ENCODE assay signal across 9 mouse cellular contexts in genomic region chr7:19755851-19756786, GRCm38 (mm10). TPM values are rescaled to one million over a fixed set of nuclear protein-coding genes. Genes with fewer than 3 reads are reported as not detected.
DNase-seq lines count a peak whose midpoint lies in the region; ATAC-seq lines count a peak whose summit lies in the region.
"Had no signal": no experiment of that assay in that cellular context is flagged by ENCODE, and none has a peak within 500 bp of the region (broad histone marks: within the 10 kb centered on the region; RNA-seq: fewer than 3 reads in every experiment).

No protein-coding gene starts in this region.

- H3K4me1 ChIP-seq in embryonic facial prominence, embryonic 14.5 days (ENCODE audit: control insufficient read depth, insufficient read depth, low read length), result no peaks in the 10 kb centered on the region

- H3K27ac ChIP-seq in embryonic facial prominence, embryonic 14.5 days (replicated peaks; ENCODE audit: low read depth, low read length), result no peak overlapping the region

- peak; percentile 21; the same call in 1 of the 2 replicates for ATAC-seq in embryonic facial prominence, embryonic 14.5 days (ENCODE audit: low read depth)
- no peak for ATAC-seq in erythroblast, adult 5-6 weeks (replicated peaks; ENCODE audit: low FRiP score, poor library complexity, severe bottlenecking)

- H3K9ac ChIP-seq in embryonic facial prominence, embryonic 14.5 days (ENCODE audit: low read depth, low read length), result no peak overlapping the region

- peaks cover 21% of the 10 kb centered on the region; the same call in 1 of the 2 replicates for H3K36me3 ChIP-seq in embryonic facial prominence, embryonic 14.5 days (ENCODE audit: control insufficient read depth, insufficient read depth, low read length)

- no peaks in the 10 kb centered on the region for H3K27me3 ChIP-seq in embryonic facial prominence, embryonic 14.5 days (replicated peaks; ENCODE audit: control insufficient read depth, insufficient read depth, low read length)

- H3K9me3 ChIP-seq in embryonic facial prominence, embryonic 14.5 days (ENCODE audit: control insufficient read depth, low read length), result no peaks in the 10 kb centered on the region

- H3K4me2 ChIP-seq in embryonic facial prominence, embryonic 14.5 days (ENCODE audit: low read depth, low read length), result no peak overlapping the region

- peak; percentile 34 to 41 for DNase-seq in adrenal gland, adult 18-20 months (ENCODE audit: low spot score in 2 of 2)
- DNase-seq in adrenal gland, postnatal 4 days (ENCODE audit: low spot score in 2 of 2), result no peak
- DNase-seq in embryonic facial prominence, embryonic 14.5 days (ENCODE audit: low spot score), result peak; percentile 24
- peak; percentile 92 for DNase-seq in heart, postnatal 4 days
- peak; percentile 81 to 85 for DNase-seq in lung, adult 18-20 months
- DNase-seq in layer of hippocampus, adult 9-10 months (ENCODE audit: low spot score), result no peak
- DNase-seq in thymus, postnatal 14 days, result no peak

- 71% methylated on average over 16 of the region's 24 CpGs for whole genome bisulfite sequencing in embryonic facial prominence, embryonic 14.5 days

- no peak overlapping the region for H3K4me3 ChIP-seq in embryonic facial prominence, embryonic 14.5 days (ENCODE audit: low read depth, low read length)
- H3K4me3 ChIP-seq: megakaryocyte, embryonic 14.5 days had no signal

RNA-seq across cellular contexts. Expression of gene Nectin2, which starts 5.8 kb away (rescaled TPM):
- total RNA-seq in adrenal gland, adult 18-20 months (2021), result 100 to 1,000 TPM in 1 of 2 experiments, 10 to 100 TPM in 1; 76.9 to 105 TPM
- total RNA-seq in adrenal gland, postnatal 4 days (2021), result 10 to 100 TPM; 72.0 to 80.6 TPM
- polyA plus RNA-seq in embryonic facial prominence, embryonic 14.5 days (2014; fragmentation: Nextera tagmentation; extraction: Ambion mirVana), result 55.2 and 62.0 TPM in 2 replicates
- total RNA-seq in heart, postnatal 4 days (2021), result 10 to 100 TPM; 41.7 to 45.4 TPM
- not detected in 2 replicates for total RNA-seq in erythroblast, adult 5-6 weeks (2015; ENCODE audit: low replicate concordance)
- 1.0 TPM in 1 of 2 replicates, not detected in the other for total RNA-seq in erythroblast, adult 5-6 weeks (2017; ENCODE audit: low replicate concordance)

RNA-seq across cellular contexts. Expression of gene Bcam, which starts 14.7 kb away (rescaled TPM):
- 10 to 100 TPM; 43.2 to 53.2 TPM for total RNA-seq in adrenal gland, adult 18-20 months (2021)
- total RNA-seq in adrenal gland, postnatal 4 days (2021), result 10 to 100 TPM; 59.8 to 84.7 TPM
- 101 and 114 TPM in 2 replicates for polyA plus RNA-seq in embryonic facial prominence, embryonic 14.5 days (2014; fragmentation: Nextera tagmentation; extraction: Ambion mirVana)
- total RNA-seq in heart, postnatal 4 days (2021), result 100 to 1,000 TPM; 263 to 285 TPM
- not detected in 2 replicates for total RNA-seq in erythroblast, adult 5-6 weeks (2015; ENCODE audit: low replicate concordance)
- not detected in 2 replicates for total RNA-seq in erythroblast, adult 5-6 weeks (2017; ENCODE audit: low replicate concordance)

RNA-seq across cellular contexts. Expression of gene Cblc, which starts 40.5 kb away (rescaled TPM):
- total RNA-seq in adrenal gland, adult 18-20 months (2021), result under 1 TPM in 1 of 2 experiments, not detected in 1; 0.64 TPM
- total RNA-seq in adrenal gland, postnatal 4 days (2021), result 1 to 10 TPM in 1 of 2 experiments, under 1 TPM in 1; 0.68 to 1.0 TPM
- 4.7 TPM in 2 replicates for polyA plus RNA-seq in embryonic facial prominence, embryonic 14.5 days (2014; fragmentation: Nextera tagmentation; extraction: Ambion mirVana)
- not detected for total RNA-seq in heart, postnatal 4 days (2021)
- not detected in 2 replicates for total RNA-seq in erythroblast, adult 5-6 weeks (2015; ENCODE audit: low replicate concordance)
- not detected in 2 replicates for total RNA-seq in erythroblast, adult 5-6 weeks (2017; ENCODE audit: low replicate concordance)

RNA-seq across cellular contexts. Expression of gene Tomm40, which starts 40.9 kb away (rescaled TPM):
- total RNA-seq in adrenal gland, adult 18-20 months (2021), result 100 to 1,000 TPM; 123 to 126 TPM
- 100 to 1,000 TPM; 137 to 139 TPM for total RNA-seq in adrenal gland, postnatal 4 days (2021)
- 114 and 125 TPM in 2 replicates for polyA plus RNA-seq in embryonic facial prominence, embryonic 14.5 days (2014; fragmentation: Nextera tagmentation; extraction: Ambion mirVana)
- 100 to 1,000 TPM; 147 to 153 TPM for total RNA-seq in heart, postnatal 4 days (2021)
- 6.5 and 8.2 TPM in 2 replicates for total RNA-seq in erythroblast, adult 5-6 weeks (2015; ENCODE audit: low replicate concordance)
- total RNA-seq in erythroblast, adult 5-6 weeks (2017; ENCODE audit: low replicate concordance), result 3.4 and 9.6 TPM in 2 replicates

RNA-seq across cellular contexts. Expression of gene Apoe, which starts 57.1 kb away (rescaled TPM):
- total RNA-seq in adrenal gland, adult 18-20 months (2021), result 1,000 to 10,000 TPM; 1,225 to 1,306 TPM
- total RNA-seq in adrenal gland, postnatal 4 days (2021), result 1,000 to 10,000 TPM in 1 of 2 experiments, 100 to 1,000 TPM in 1; 636 to 2,003 TPM
- 482 and 510 TPM in 2 replicates for polyA plus RNA-seq in embryonic facial prominence, embryonic 14.5 days (2014; fragmentation: Nextera tagmentation; extraction: Ambion mirVana)
- 100 to 1,000 TPM; 198 to 213 TPM for total RNA-seq in heart, postnatal 4 days (2021)
- total RNA-seq in erythroblast, adult 5-6 weeks (2015; ENCODE audit: low replicate concordance), result 53.0 and 57.3 TPM in 2 replicates
- total RNA-seq in erythroblast, adult 5-6 weeks (2017; ENCODE audit: low replicate concordance), result 220 and 224 TPM in 2 replicates

Comparison
In these comparisons a context has a peak if more than half of its experiments do, and no peak if none do; other contexts are left out.
1. DNase-seq: peak in adrenal gland, adult 18-20 months (2 of 2), embryonic facial prominence, embryonic 14.5 days (single experiment), heart, postnatal 4 days (single experiment) and lung, adult 18-20 months (2 of 2); none in adrenal gland, postnatal 4 days (0 of 2), layer of hippocampus, adult 9-10 months (single experiment) and thymus, postnatal 14 days (single experiment).
2. RNA of gene Nectin2, which starts 5.8 kb away (total RNA-seq): 76.9 to 105 TPM in adrenal gland, adult 18-20 months, 72.0 to 80.6 TPM in adrenal gland, postnatal 4 days and 41.7 to 45.4 TPM in heart, postnatal 4 days; 1.0 TPM in erythroblast, adult 5-6 weeks; every median in the first group is over 10 times any median in the second.
3. RNA of gene Bcam, which starts 14.7 kb away (total RNA-seq): 263 to 285 TPM in heart, postnatal 4 days, 59.8 to 84.7 TPM in adrenal gland, postnatal 4 days and 43.2 to 53.2 TPM in adrenal gland, adult 18-20 months; not detected in erythroblast, adult 5-6 weeks; every median in the first group is over 10 times any median in the second.